Mouse (Mus musculus) embryonic facial prominence, embryonic 13.5 days (tissue): ENCODE measurements around the gene Ddi2. TPM values are rescaled to one million over a fixed set of nuclear protein-coding genes. Genes with fewer than 3 reads are reported as not detected.
A peak's percentile ranks its signal among the peaks of the same experiment; 100 is the strongest.

Source experiments
- ATAC-seq: fragments of 200-750 bp; cut with Nextera tagmentation; 2 replicates; pipeline ENCODE4 v1.8.0; 2017; ENCODE audit warnings: low read depth; ENCODE audit not compliant: insufficient number of reproducible peaks, insufficient read depth, low FRiP score, low TSS enrichment
- H3K27ac ChIP-seq: fragments of 300-500 bp; sonication (generic); 2 replicates; pipeline ENCODE4 v1.5.1; 2015; ENCODE audit warnings: moderate library complexity, mild to moderate bottlenecking, inconsistent platforms
- H3K27me3 ChIP-seq: fragments of 300-500 bp; sonication (generic); 2 replicates; pipeline ENCODE4 v1.6.1; 2015; ENCODE audit warnings: mild to moderate bottlenecking, inconsistent platforms
- H3K36me3 ChIP-seq: fragments of 300-500 bp; sonication (generic); 2 replicates; pipeline ENCODE4 v1.6.1; 2015; ENCODE audit warnings: mild to moderate bottlenecking, inconsistent platforms
- H3K4me1 ChIP-seq: fragments of 300-500 bp; sonication (generic); 2 replicates; pipeline ENCODE4 v1.6.1; 2015; ENCODE audit warnings: inconsistent platforms
- H3K4me2 ChIP-seq: fragments of 300-500 bp; sonication (generic); 2 replicates; pipeline ENCODE4 v1.6.1; 2015; ENCODE audit warnings: moderate library complexity, mild to moderate bottlenecking, inconsistent platforms
- H3K4me3 ChIP-seq: fragments of 300-500 bp; sonication (generic); 2 replicates; pipeline ENCODE4 v1.5.1; 2015; ENCODE audit warnings: mild to moderate bottlenecking, inconsistent platforms
- H3K9ac ChIP-seq: fragments of 300-500 bp; sonication (generic); 2 replicates; pipeline ENCODE4 v1.6.1; 2015; ENCODE audit warnings: mild to moderate bottlenecking, inconsistent platforms
- H3K9me3 ChIP-seq: fragments of 300-500 bp; sonication (generic); 2 replicates; pipeline ENCODE4 v1.6.1; 2016; ENCODE audit warnings: inconsistent platforms
- WGBS: fragments of 180-500 bp; shearing (Covaris S2); methylation state at CpG from one replicate; pipeline ENCODE4 v1.1.7; 2015; ENCODE audit warnings: mixed read lengths; 5-methylcytosine and 5-hydroxymethylcytosine counted together
- polyA plus RNA-seq: library from polyadenylated mRNA; unstranded; fragments of >200 nt; fragmentation: Nextera tagmentation; extraction: Ambion mirVana; gene quantifications from 2 replicates; pipeline ENCODE4 v1.2.1, GENCODE M21; 2015

Gene Ddi2
- polyA plus RNA-seq, 1 experiment from 2014 or later = 22.9 TPM

- peak within 1 kb of the TSS; percentile 93 for H3K9ac ChIP-seq
- WGBS = 74% methylated on average over 8 of the region's 8 CpGs
- ATAC-seq = no peak
- no peaks in the 10 kb centered on the region for H3K27me3 ChIP-seq
- H3K36me3 ChIP-seq = peaks cover 24% of the 10 kb centered on the region
- H3K4me3 ChIP-seq = peak within 1 kb of the TSS; percentile 87
- H3K27ac ChIP-seq = peak within 1 kb of the TSS; percentile 78
- H3K4me2 ChIP-seq = peak within 1 kb of the TSS; percentile 92
- peaks cover 19% of the 10 kb centered on the region for H3K4me1 ChIP-seq
- no peaks in the 10 kb centered on the region for H3K9me3 ChIP-seq
These were observed 58.4 kb downstream of the Ddi2 start, which contains the start of gene Plekhm2 for GRCm38 (mm10) chr4:141664799-141665198. Gene Plekhm2 (minus strand): TSS chr4:141664899.

- Histone ChIP-seq H3K9me3 (no peaks in the 10 kb centered on the region), H3K4me2 (peak overlapping the region; percentile 92), H3K27ac (peak overlapping the region; percentile 78), H3K4me3 (peak overlapping the region; percentile 87), H3K36me3 (peaks cover 30% of the 10 kb centered on the region), H3K27me3 (no peaks in the 10 kb centered on the region), H3K9ac (peak overlapping the region; percentile 93), H3K4me1 (peaks cover 23% of the 10 kb centered on the region)
- under 1% methylated on average over 53 of the region's 60 CpGs for WGBS
- ATAC-seq = peak; percentile 80
These were observed 59.0 kb downstream of the Ddi2 start for GRCm38 (mm10) chr4:141664011-141664745.

DNA sequence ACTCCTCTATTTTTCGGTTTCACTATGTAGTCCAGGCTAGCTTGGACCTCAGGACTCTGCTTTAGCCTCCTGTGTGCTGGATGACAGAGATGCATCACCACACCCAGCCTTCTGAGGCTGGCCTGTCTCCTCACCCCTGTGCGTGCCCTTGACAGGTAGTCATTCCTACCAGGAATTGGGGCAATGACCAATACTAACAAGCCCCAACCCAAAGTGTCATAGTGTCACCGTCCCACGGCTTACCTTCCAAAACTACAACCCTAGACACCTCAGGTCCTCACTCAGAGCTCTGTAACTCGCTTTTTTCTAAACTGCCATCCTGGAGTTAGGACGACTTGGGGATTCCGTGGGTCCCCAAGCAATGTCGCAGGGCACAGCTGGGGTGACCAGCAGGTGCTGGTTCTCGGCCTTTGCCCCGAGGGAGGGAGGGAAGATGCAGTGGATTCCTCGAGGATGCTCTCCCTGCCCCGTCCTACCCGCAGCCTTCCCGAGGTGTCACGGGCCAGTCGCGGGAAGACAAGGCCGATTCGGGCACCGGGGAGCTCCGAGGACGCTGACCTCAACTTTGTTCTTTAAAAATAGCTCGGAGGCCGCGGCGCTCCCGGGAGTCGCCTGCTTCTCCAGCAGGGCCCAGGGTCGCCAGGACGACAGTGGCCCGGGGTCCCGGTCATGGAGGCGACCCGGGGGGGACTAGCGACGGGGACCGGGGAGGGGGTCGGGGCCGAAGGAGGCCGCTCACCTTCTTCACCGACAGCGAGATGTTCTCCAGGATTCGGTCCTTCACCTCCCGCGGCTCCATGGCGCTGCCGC is 59.9 kb downstream of the Ddi2 start:
- 3% methylated on average over 46 of the region's 47 CpGs for WGBS
- Histone ChIP-seq H3K4me3 (peak overlapping the region; percentile 87), H3K36me3 (peaks cover 38% of the 10 kb centered on the region), H3K4me1 (peaks cover 23% of the 10 kb centered on the region), H3K27ac (peak overlapping the region; percentile 78), H3K4me2 (peak overlapping the region; percentile 92), H3K27me3 (no peaks in the 10 kb centered on the region), H3K9ac (peak overlapping the region; percentile 93), H3K9me3 (no peaks in the 10 kb centered on the region)
- no peak for ATAC-seq

- no peak for ATAC-seq
- Histone ChIP-seq H3K4me2 (no peak overlapping the region), H3K4me1 (peaks cover 21% of the 10 kb centered on the region), H3K27ac (no peak overlapping the region), H3K36me3 (peaks cover 55% of the 10 kb centered on the region), H3K27me3 (no peaks in the 10 kb centered on the region), H3K9ac (no peak overlapping the region), H3K4me3 (no peak overlapping the region), H3K9me3 (no peaks in the 10 kb centered on the region)
- WGBS = 90% methylated on average over 11 of the region's 11 CpGs
These were observed 62.3 kb downstream of the Ddi2 start for GRCm38 (mm10) chr4:141660884-141661283.

DNA sequence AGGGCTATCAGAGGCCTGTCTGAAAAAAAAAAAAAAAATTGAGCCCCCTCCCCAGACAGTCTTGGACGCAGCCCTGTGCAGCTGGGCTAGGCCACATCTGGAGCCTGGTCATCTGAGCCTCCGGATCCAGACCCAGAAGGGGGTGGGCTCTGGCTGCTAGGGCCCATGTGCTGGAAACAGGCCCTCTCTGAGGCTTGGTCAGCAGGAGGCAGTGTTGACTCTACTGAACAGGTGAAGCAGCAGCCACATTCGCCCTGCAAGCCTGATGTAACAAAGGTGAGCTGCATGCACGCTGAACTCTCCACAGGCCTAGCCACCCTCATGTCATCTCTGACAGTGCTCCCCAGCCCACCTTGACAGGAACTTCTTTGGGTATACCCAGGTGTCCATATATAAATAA is 63.5 kb downstream of the Ddi2 start:
- Histone ChIP-seq H3K27ac (no peak overlapping the region), H3K4me1 (peaks cover 17% of the 10 kb centered on the region), H3K27me3 (no peaks in the 10 kb centered on the region), H3K9ac (no peak overlapping the region), H3K36me3 (peaks cover 60% of the 10 kb centered on the region), H3K4me3 (no peak overlapping the region), H3K4me2 (no peak overlapping the region), H3K9me3 (no peaks in the 10 kb centered on the region)
- no peak for ATAC-seq
- WGBS = 38% methylated on average over 4 of the region's 4 CpGs

DNA sequence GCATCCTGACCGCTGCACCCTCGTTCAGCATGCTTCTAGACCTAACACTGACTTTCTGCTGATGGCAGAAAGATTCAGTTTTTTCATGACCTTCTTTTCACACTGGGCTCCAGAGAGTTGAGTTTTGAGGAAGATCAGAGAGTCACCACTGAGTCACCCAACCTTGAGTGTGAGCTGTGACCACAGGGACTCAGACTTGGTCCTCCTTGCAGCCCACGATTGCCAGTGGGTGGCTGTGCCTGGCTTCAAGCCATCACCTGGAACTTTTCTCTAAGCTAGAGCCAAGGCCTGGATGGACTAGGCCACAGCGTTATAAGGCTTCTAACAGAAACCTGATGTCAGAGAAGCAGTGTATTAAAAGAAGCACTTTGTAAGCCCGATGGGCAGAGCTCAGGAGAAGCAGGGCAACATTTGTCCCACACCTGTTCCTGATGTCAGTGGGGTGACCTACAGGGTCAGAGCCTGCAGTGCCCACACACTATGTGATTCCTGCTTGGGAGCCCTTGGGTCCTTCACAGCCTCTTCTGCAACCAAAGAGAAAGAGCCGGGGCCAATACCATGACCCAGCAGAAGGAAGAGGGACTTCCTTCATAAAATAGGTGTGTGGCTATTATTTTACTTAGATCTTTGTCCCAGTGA is 64.3 kb downstream of the Ddi2 start:
- no peak overlapping the region for H3K4me3 ChIP-seq
- no peaks in the 10 kb centered on the region for H3K27me3 ChIP-seq
- 84% methylated on average over 6 of the region's 6 CpGs for WGBS
- no peak overlapping the region for H3K4me2 ChIP-seq
- H3K9ac ChIP-seq = no peak overlapping the region
- no peaks in the 10 kb centered on the region for H3K9me3 ChIP-seq
- ATAC-seq = no peak
- peaks cover 65% of the 10 kb centered on the region for H3K36me3 ChIP-seq
- peaks cover 16% of the 10 kb centered on the region for H3K4me1 ChIP-seq
- H3K27ac ChIP-seq = no peak overlapping the region

DNA sequence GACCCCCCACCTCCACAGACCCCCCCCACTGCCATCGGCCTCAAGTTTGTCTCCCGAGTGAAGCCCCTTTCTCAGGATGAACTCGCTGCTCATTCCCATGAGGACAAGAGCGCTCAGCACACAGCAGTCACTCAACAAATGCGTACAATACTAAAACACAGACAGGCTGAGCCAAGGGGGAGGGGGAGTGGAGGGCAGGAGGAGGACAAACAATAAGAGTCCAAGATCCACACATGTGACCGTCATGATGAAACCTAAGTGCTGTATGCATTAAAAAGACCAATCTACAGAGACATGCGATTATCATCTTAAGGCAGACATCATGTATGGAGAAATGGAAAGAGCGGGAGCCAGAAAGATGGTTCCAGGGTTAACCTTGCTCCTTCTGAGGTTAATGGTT is 66.3 kb downstream of the Ddi2 start:
- no peak overlapping the region for H3K27ac ChIP-seq
- ATAC-seq = no peak
- 0 out of 2 replicates have a peak, but pooled peaks cover 7% of the 10 kb centered on the region for H3K4me1 ChIP-seq
- 88% methylated on average over 8 of the region's 8 CpGs for WGBS
- peaks cover 76% of the 10 kb centered on the region for H3K36me3 ChIP-seq
- no peaks in the 10 kb centered on the region for H3K27me3 ChIP-seq
- H3K9ac ChIP-seq = no peak overlapping the region
- H3K4me2 ChIP-seq = no peak overlapping the region
- no peaks in the 10 kb centered on the region for H3K9me3 ChIP-seq
- no peak overlapping the region for H3K4me3 ChIP-seq

DNA sequence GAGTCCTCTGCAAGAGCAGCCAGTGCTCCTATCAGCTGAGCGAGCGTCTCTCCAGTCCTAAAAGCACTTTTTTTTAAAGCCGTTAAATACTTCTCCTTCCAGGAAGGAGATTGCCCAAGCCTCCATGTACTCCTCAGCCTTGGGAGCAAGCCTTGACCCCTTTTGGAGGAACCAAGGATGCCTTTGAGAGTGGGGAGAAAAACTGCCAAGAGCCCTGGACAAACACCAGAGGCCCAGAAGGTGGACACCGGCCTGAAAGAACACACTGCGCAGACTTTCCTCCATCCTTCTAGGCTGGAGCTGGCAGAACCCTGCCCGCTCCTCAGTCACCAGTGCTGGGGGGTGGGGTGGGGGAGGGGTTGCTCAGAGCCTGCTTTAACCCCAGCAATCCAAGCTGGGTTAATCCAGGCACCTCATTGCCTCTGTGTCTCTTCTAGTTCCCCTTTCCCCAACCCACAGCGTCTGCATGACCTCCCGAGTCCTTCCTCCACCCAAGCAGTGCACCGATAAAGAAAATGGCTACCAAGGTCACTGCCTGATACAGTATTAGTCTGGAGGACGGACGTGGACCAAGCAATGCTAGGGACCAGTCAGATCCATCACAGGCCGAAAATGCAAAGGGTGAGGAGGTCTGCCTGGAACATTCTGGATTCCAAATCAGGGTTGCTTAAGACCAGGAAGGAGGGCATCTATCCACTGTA is 67.2 kb downstream of the Ddi2 start:
- no peak for ATAC-seq

DNA sequence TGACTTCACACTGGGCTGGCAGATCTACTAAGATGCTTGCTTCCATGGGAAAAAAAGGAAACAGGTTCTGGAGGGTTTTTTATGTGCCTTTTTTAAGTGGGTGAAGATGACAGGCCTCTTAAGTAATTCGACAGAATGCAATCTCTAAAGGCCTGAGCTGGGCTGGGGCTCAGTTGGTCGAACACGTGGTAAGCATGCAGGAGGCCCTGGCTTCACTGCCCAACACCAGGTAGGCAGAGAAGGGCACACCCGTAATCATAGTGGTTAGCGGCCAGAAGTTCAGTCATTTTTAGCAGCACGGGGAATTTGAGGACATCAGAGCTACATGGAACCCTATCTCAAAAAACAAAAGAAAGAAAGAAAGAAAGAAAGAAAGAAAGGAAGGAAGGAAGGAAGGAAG is 68.7 kb downstream of the Ddi2 start:
- 91% methylated on average over 6 of the region's 6 CpGs for WGBS

More for the DNA sequence above, 67.2 kb downstream of the Ddi2 start:
- Histone ChIP-seq H3K4me3 (no peak overlapping the region), H3K4me2 (no peak overlapping the region), H3K27me3 (no peaks in the 10 kb centered on the region), H3K4me1 (0 out of 2 replicates have a peak, but pooled peaks cover 11% of the 10 kb centered on the region), H3K9ac (no peak overlapping the region), H3K36me3 (peaks cover 75% of the 10 kb centered on the region), H3K27ac (no peak overlapping the region), H3K9me3 (no peaks in the 10 kb centered on the region)
- WGBS = 88% methylated on average over 12 of the region's 12 CpGs

DNA sequence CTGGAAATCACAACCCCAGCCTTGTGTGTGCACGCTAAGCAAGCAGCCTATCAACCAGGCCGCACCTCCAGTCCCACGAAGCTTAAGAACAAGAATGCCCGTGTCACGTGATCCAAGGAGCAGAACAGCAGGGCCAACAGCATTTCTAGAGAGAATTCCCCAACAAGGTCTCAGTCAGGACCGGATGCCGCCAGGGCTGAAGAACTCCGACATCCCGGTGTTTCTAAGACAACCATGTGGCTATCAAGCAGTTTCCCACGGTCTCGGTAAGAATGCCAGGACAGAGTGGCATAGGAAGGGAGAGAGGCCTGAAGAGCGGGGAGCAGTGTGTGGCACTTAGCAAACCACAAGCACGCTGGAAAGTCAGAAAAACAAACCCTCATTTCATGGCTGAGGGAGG is 69.4 kb downstream of the Ddi2 start:
- Histone ChIP-seq H3K27ac (no peak overlapping the region), H3K9ac (no peak overlapping the region), H3K27me3 (no peaks in the 10 kb centered on the region), H3K4me2 (no peak overlapping the region), H3K36me3 (peaks cover 59% of the 10 kb centered on the region), H3K9me3 (no peaks in the 10 kb centered on the region), H3K4me3 (no peak overlapping the region), H3K4me1 (peaks cover 19% of the 10 kb centered on the region)
- no peak for ATAC-seq
- 87% methylated on average over 13 of the region's 13 CpGs for WGBS

More for the DNA sequence above, 68.7 kb downstream of the Ddi2 start:
- Histone ChIP-seq H3K4me3 (no peak overlapping the region), H3K4me2 (no peak overlapping the region), H3K27me3 (no peaks in the 10 kb centered on the region), H3K36me3 (peaks cover 60% of the 10 kb centered on the region), H3K4me1 (peaks cover 13% of the 10 kb centered on the region), H3K27ac (0 out of 2 replicates have a peak overlapping the region, but pooled peaks have one; percentile 39), H3K9ac (no peak overlapping the region), H3K9me3 (no peaks in the 10 kb centered on the region)
- ATAC-seq = no peak

DNA sequence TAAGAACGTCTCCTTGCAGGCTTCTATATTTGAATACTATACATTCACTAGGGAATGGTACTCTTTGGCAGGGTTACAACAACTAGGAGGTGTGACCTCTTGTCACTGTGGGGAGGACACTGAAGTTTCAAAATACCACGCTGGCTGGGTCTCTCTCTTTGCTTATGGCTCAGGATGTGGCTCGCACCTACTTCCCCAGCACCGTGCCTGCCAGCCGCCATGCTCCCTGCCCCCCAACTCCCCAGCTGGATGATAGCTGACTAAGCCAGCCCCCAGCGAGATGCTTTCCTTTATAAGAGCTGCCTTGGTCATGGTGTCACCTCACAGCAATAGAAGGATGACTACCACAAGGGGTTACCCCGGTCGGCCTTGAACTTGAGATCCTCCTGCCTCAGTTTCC is 70.2 kb downstream of the Ddi2 start:
- Histone ChIP-seq H3K9me3 (no peaks in the 10 kb centered on the region), H3K36me3 (peaks cover 55% of the 10 kb centered on the region)
- 90% methylated on average over 8 of the region's 8 CpGs for WGBS

More for the DNA sequence above, 70.2 kb downstream of the Ddi2 start:
- Histone ChIP-seq H3K9ac (no peak overlapping the region), H3K4me3 (no peak overlapping the region), H3K27ac (no peak overlapping the region), H3K4me2 (no peak overlapping the region), H3K27me3 (no peaks in the 10 kb centered on the region), H3K4me1 (peaks cover 21% of the 10 kb centered on the region)
- ATAC-seq = no peak
